Mouse (Mus musculus): ENCODE results near the gene Tcp10c. TPM values are rescaled to one million over a fixed set of nuclear protein-coding genes. Genes with fewer than 3 reads are reported as not detected.
"Not testable (repeated sequence)": the region's sequence is repeated elsewhere in the genome, so short reads cannot be mapped to it uniquely, and the experiment has no call there.

Tcp10c gene
- not detected in 2 replicates for total RNA-seq (2015; ENCODE audit: low replicate concordance)
- not detected in 2 replicates for total RNA-seq (2017; ENCODE audit: low replicate concordance)

DNA sequence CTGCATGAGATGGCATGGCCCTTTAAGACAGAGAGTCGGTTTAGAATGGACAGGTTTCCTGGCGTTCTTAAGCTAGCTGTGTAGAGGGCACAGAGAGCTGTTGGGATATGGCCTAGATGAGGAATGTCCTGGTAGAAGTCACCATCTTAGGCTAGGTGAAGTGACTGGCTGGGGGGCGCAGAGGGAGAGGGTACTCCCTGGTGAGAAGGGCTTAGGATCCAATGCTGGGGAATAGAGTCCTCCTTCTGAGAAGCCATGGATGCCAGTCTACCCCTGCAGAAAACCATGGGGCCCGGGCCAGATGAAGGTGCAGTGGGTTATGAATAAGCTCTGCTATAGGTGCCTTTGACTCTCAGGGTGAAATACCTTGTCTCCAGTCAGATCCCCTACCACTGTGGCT, at the start of gene Tcp10c:
TSS of gene Tcp10c (plus strand) at position 52 of the 400 bp plus-strand sequence.
- ATAC-seq (replicated peaks; ENCODE audit: low FRiP score, poor library complexity, severe bottlenecking) = not testable (repeated sequence)

DNA sequence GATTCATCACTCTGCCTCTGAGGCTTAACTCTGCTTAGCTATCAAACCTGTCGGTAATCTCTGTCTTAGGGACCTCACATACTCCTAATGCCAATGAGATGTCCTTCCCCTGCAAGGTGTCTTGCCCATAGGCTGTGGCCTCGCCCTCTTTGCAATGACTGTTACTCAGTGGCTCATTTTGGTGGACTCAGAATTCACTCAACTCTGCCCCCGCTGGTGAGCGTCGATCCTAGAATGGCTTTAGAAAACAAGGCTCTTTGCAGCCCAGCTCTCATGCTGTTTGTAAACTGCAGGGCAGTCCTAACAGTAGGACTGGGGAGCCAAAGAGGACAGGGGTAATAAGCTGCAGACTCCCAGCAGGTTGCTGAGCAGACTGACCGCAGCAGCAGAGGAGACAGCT, 46.5 kb upstream of the Tcp10c start:
- not testable (repeated sequence) for ATAC-seq (replicated peaks; ENCODE audit: low FRiP score, poor library complexity, severe bottlenecking)

DNA sequence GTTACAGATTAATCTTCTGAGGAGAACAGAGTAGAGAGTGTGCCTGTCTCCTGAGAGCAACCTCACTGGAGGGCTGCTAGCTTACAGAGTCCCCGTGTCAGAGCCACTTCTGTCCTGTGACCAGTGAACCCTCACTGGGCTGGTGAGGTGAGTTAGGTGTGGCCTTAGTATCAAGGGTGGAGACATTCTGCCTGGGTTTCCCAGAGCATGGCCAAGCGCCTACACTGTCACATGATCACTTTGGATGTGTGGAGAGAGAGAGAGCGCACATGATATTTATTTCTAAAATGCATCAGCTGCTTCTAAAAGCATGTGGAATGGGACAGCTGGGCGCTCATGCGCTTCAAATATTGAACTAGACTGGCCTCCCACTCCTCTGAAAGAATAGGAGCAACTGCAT, 46.0 kb upstream of the Tcp10c start:
- ATAC-seq (replicated peaks; ENCODE audit: low FRiP score, poor library complexity, severe bottlenecking) = not testable (repeated sequence)

DNA sequence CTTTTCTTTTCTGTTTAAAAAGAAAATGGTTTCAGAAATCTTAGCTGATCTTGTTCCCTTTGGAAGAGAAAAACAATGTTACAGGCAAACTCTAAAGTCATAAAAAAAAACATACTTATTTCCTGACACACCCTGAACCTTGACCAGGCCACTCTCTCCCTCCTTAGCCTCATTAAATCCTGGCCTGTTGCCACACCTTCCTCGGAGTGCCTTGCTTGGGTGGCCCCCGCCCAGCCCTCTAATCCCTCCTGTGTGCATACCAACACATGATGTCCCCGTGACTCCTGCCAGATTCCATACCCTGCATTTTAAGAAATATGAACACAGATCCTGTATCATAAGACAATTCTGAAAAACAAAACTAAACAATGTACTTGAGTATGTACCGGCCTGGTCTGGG, 45.6 kb upstream of the Tcp10c start:
- ATAC-seq (replicated peaks; ENCODE audit: low FRiP score, poor library complexity, severe bottlenecking) = not testable (repeated sequence)

DNA sequence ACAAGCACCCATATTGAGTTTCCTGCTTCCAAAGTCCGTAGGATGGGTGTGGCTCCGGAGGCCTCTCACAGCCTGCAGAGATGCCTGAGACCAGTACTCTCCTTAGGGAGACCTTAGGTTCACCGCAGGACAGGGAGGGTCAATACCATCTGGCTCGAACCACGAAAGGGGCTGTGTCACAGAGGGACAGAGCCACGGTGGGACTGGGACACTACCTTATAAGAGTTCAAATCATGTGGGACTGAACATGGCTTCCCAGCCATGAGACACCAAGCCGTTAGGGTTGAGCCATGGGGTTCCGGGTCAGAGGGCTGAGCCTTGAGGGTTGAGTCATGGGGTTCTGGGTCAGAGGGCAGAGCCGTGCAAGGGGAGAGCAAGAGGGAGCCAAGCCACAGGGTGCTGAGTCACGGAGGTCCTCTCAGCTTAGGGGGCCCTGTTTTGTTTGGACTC, 45.2 kb upstream of the Tcp10c start:
- ATAC-seq (replicated peaks; ENCODE audit: low FRiP score, poor library complexity, severe bottlenecking) = not testable (repeated sequence)

DNA sequence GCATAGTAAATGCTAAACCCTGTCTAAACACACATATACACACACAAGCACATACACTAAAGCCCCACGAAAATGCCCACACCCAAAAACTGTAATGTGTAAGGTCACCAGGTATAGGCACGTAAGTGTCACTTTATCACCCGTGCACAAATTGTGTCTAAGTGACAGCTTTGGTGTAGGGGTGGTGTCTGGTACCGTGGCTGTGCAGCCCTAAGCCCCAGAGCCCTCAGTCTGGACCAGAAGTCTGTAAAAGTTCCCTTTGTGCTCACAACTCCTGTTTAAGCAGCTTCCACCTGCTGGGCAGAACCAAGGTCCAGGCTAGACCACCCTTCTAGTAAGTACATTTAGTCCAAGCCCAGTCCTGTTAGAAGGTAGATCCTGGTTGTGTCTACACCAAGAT, 24.4 kb upstream of the Tcp10c start:
- ATAC-seq (replicated peaks; ENCODE audit: low FRiP score, poor library complexity, severe bottlenecking) = not testable (repeated sequence)

DNA sequence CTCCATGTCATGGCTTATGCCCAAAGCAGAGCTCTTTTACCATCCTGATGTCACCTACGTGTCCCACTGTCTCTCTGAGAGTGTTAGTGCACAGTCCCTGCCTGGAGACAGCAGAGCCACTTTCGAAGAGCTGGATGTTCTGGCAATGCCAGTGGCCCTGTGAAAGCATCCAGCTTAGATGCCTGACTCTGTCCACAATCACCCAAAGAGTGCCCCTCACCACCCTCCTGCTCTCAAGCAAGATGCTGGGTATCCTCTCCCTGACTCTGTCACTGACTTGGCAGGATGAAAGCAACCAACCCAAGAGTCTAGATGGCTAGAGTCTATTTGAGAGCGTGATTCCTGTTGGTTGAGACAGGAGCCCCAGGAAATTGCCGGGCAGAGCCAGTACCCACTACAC, 23.2 kb upstream of the Tcp10c start:
- 0 out of 2 replicates have a peak, but pooled peaks have one; percentile 13 for ATAC-seq (replicated peaks; ENCODE audit: low FRiP score, poor library complexity, severe bottlenecking)

DNA sequence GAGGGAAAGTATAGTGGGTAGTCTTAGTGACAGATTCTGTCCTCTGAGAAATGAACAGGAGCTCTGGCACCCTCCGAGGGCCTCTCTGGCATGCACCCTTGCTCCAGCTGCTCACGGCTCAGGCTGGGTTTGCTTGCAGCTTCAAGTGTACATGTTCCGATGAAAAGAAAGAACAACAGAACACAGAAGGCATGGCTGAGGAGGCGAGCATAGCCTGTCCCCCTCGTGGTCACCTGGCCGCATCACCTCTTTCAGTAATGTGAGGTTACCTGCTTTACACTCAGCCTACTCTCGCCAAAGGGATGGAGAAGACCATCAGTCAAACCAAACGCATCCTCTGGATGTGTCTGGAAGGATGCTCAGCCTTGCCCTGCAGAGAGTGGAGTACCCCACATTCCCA, 21.9 kb upstream of the Tcp10c start:
- not testable (repeated sequence) for ATAC-seq (replicated peaks; ENCODE audit: low FRiP score, poor library complexity, severe bottlenecking)

DNA sequence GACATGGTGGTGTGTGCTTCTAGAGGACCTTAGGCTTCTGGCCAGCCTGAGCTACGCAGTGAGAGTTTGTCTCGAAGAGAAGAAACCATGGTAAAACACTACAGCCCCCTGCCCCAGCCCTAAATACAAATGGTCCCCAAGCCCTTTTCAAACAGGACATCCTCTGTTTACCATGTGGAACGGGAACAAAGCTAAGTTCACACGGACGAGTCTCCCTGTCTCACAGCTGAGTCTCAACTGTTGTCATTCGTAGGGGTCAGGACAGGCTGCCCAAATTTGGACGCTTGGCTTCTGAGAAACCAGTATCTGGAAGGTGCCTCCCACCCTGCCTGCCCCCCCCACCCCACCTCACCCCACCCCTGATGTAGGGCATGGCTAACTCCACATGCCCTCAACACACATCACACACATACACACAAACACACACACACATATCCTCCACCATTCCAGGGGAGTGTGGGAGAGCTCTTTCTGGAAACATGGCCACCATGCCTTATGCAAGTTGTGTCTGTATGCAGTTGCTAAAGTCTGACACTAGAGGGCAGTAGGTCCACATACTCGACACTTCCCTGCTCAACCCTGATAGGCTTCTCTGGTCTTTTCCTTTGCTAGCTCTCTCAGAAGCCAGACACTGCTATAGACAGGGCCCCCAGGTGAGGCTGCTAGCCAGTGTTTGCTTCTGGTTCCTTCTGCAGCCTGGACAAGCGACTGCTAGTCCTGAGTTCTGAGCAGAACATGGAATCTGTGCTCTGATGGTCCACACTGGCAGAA, 17.2 kb upstream of the Tcp10c start:
- ATAC-seq (replicated peaks; ENCODE audit: low FRiP score, poor library complexity, severe bottlenecking) = peak; percentile 22; the same call in 1 of the 2 replicates

DNA sequence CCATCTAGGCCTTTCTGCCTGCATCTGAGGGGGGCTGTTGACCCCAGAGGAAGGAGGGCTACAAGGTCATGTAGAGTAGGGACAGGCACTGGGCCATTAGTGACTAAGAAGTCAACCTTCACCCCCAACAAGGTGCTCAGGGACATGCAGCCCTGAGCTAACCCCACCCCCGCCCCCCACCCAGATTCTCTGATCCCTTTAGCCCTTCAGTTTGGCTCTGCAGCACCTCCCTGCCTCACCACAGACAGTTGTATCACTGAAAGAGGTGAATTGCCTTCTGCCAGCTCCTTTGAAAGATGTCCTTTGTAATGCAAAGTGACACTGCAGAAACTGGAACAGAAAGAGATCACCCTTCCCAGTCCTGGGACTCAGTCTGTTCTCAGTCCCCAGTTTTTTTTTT, 16.4 kb upstream of the Tcp10c start:
- ATAC-seq (replicated peaks; ENCODE audit: low FRiP score, poor library complexity, severe bottlenecking) = not testable (repeated sequence)

DNA sequence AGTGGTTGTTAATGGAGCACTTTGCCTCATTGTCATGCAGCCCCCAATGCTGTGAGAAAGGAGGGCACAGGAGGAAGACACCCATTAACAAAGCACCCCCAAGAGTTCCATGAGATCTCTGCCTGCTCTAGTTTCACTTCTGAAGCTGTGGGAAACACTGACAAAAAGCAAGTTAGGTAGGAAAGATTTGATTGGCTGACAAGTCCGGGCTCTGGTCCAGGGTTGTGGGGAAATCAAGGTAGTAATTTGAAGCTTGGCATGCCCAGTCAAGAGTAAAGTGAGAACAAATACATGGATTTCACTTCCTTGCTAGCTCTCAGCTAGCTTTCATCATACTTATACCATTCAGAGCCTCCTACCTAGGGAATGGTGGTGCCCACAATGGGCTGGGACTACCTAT, 14.3 kb upstream of the Tcp10c start:
- not testable (repeated sequence) for ATAC-seq (replicated peaks; ENCODE audit: low FRiP score, poor library complexity, severe bottlenecking)

DNA sequence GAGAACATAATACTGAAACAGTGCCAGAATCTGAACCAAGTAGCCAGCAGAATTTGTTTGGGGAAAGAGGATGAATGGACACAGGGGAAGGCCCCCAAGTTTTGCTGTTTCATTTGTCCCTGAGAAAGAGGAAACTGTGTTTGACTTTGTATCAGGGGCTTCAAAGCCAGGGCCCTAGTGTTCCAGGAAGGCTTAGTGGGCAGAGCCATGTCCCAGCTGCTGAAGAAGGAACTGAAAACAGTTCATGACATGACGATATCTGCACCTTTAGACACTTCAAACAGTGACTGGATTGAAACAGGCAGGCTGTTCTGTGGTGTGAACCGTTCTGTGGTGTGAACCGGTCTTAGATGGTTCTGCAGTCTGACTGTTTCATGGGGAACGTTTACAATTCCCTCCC, 8.4 kb upstream of the Tcp10c start:
- not testable (repeated sequence) for ATAC-seq (replicated peaks; ENCODE audit: low FRiP score, poor library complexity, severe bottlenecking)

DNA sequence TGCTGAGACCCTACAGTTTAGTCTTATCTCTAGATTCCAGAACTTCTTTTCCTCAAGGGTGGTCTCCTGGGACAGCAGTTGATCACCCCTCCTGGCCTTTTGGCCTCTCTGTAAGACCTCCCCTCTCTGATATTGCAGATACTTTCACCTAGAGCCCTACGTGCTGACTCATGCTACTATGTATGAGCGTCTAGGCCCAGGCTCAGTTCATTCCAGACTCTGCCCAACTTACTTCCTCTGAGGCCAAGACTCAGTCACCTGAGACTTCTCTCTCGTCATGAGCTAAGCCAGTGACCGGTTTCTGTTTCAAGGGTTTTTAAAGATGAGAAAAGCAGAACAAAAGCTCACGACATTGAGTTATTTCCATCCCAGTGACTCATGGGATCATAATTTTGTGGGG, 4.8 kb upstream of the Tcp10c start:
- not testable (repeated sequence) for ATAC-seq (replicated peaks; ENCODE audit: low FRiP score, poor library complexity, severe bottlenecking)

DNA sequence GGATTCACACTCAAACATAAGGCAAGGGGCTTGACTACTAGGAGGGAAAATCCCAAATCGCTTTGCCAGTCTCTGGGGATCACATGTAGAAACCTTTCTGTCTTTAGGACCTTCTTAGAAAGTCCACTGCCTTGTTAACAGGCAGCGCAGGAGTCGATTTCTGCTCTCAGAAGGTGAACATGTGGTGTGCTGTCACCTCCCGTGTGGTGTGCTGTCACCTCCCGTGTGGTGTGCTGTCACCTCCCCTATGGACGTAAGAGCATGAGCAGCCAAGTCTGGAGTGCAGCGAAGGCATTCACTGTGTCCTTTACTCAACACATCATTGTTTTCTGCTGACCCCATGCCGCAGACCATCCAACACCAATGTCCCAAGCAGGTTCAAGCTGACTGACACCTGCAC, 1.1 kb upstream of the Tcp10c start:
- not testable (repeated sequence) for ATAC-seq (replicated peaks; ENCODE audit: low FRiP score, poor library complexity, severe bottlenecking)

DNA sequence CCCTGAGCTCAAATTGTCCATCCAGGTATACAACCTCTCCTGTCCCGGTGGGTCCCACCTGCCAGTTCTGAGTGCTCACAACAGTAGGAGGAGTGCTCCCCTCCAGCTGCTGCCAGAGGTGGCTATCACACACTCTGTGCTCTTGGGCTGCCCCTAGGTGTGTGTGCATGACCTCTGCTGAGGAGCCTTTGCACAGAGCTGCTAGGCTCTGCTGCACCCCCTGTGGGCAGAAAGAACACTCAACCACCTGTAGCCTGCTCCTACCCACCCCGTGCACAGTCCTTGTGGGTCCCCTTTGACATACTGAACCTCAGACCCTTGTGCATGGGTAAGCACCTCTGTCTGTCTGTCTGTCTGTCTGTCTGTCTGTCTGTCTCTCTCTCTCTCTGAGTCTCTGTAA, 8.1 kb downstream of the Tcp10c start:
- ATAC-seq (replicated peaks; ENCODE audit: low FRiP score, poor library complexity, severe bottlenecking) = not testable (repeated sequence)

DNA sequence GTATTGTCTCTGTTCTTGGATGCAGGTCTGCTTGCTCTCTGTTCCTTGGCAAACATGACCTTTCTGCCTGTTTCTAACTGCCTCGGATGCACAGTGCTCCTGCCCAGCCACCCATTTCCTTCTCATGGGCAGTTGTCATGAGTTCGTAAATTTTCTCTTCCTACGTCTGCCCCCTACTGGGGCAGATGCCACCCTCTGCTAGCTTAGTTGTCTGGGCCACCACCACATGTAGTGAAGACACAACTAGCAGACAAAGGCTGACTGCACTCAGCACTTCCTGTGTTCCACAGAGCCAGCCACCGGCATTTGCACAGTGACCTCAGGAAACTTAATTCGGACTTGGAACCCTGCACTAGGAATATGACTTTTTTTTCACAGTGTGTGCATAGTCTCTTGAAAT, 9.4 kb downstream of the Tcp10c start:
- ATAC-seq (replicated peaks; ENCODE audit: low FRiP score, poor library complexity, severe bottlenecking) = not testable (repeated sequence)

DNA sequence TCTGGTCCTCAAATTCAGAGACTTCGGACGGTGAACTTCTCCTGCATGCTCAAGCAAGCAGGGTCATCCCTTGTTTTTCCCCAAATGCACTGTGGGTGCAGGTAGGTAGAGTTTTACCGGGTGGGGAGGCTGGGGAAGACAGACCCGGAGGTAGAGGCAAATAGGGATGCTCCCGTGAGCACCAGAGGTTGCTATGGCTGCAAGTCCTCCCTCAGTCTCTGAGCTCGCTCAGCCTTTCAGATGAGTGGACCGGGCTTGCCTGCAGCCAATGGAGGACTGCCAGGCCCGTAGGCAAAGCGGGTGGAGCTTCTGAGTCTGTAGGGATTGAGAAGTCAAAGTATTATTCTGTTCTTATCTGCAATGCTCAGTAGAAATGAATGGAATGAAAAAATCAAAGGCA, 9.8 kb downstream of the Tcp10c start:
- not testable (repeated sequence) for ATAC-seq (replicated peaks; ENCODE audit: low FRiP score, poor library complexity, severe bottlenecking)

DNA sequence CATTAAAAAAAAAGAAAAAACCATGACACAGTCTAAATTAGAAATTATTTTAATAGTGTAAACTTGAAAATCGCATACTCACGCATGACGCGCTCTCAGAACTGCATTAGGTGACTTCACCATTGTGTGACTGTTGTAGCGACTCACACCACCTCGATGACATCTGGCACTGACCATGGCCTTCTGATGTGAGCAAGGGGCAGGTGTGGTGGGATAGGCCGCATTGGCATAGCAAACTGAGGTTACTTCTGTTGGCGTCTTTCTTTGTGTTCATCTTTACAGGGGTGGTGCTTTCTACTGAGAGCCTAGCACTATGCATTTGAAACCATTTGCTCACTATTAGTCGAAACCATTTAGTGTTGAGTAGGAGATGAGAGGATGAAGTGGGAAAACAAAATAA, 12.8 kb downstream of the Tcp10c start:
- not testable (repeated sequence) for ATAC-seq (replicated peaks; ENCODE audit: low FRiP score, poor library complexity, severe bottlenecking)

DNA sequence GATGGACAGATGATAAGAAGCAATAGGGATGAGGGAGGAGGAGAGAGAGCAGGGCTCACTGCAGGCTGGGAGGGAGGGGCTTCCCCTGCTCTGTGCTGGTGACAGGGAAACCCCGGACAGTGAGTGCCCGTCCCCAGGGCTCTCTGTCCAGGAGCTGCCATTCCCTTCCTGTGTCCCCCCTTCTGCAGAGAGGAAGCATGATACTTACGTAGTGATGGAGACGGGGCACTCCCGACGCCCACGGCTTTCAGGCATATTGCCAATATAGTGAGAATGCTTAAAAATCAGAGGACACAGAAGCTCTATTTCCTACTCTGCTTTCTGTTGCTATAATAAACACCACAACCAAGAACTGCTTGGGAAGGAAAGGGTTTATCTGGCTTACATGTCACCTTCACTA, 14.3 kb downstream of the Tcp10c start:
- ATAC-seq (replicated peaks; ENCODE audit: low FRiP score, poor library complexity, severe bottlenecking) = not testable (repeated sequence)

DNA sequence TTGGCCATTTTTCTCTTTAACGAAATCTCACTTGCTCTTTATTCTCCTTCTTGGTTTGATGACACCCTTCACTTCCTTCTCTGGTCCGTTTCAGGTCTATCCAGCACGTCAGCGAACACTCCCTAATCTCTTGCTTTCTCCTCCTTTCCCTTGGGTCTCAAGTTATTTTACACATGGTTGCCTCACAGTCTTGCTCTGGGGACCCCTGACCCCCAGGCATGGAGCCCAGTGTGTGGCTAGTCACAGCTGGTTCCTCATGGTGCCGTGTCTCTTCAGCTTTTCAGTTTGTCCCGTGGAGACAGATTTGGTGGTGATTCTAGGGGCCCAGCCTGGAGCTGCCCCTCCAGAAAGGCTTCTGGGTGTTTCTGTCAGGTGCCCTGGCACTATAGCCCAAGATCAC, 16.4 kb downstream of the Tcp10c start:
- ATAC-seq (replicated peaks; ENCODE audit: low FRiP score, poor library complexity, severe bottlenecking) = not testable (repeated sequence)

DNA sequence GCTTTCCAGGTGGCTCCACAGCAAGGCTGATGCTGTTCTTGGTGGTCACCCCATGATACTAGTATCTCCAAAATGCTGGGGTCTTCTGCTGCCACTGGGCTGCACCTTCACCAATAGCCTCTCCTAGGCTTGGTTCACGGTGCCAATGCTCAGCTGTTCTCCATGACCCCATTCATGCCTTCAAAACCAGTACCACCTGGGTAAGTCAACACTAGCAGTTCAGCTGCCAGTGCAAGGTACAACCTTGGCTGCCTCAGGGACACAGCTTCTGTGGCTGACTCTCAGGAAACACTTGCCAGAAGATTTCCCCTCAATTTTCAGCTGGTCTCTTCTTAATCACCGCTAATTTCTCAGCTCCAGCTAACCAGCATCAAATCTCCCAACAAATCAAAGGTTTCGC, 24.0 kb downstream of the Tcp10c start:
- ATAC-seq (replicated peaks; ENCODE audit: low FRiP score, poor library complexity, severe bottlenecking) = not testable (repeated sequence)
